Mouse (Mus musculus) frontal cortex, postnatal 14 days (tissue): ENCODE measurements around the gene Fgf5.
A peak's percentile ranks its signal among the peaks of the same experiment; 100 is the strongest.

Experiments used
- DNase-seq, 2 experiments: peaks; one replicate each; pipeline ENCODE4 v3.0.0; 2022; ENCODE audit warnings: low spot score in 2 of 2

Gene Fgf5

DNA sequence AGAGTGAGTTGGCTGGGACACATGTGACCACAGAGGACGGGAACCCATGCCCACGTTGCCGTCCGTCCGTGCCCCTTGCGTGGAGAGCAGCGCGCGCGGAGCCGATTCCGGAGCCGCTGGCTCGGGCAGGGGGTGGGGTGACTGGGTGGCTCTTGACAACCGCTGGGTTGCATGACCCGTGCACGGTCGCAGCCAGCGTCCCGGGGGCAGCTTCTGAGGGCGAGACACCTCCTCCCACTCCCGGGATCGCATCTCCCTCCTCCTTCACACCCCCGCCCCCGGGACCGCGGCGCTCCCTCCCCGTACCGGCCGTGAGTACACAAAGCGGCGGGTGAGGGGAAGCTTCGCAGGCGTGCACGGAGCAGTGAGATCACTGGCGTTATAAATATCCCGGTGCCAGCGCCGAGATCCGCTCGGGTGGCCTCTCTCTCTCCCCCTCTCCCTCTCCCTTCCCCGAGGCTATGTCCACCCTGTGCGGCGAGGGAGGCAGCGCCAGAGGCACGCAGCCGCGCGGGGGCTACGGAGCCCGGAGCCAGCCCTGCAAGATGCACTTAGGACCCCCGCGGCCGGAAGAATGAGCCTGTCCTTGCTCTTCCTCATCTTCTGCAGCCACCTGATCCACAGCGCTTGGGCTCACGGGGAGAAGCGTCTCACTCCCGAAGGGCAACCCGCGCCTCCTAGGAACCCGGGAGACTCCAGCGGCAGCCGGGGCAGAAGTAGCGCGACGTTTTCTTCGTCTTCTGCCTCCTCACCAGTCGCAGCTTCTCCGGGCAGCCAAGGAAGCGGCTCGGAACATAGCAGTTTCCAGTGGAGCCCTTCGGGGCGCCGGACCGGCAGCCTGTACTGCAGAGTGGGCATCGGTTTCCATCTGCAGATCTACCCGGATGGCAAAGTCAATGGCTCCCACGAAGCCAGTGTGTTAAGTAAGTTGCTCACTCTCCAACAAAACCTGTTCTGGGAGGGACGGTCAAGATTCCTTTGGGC, at the start of gene Fgf5:
Gene Fgf5, plus strand, starts transcription at position 347 of the 984 bp plus-strand sequence.
- DNase-seq = peak; percentile 15 to 31

DNA sequence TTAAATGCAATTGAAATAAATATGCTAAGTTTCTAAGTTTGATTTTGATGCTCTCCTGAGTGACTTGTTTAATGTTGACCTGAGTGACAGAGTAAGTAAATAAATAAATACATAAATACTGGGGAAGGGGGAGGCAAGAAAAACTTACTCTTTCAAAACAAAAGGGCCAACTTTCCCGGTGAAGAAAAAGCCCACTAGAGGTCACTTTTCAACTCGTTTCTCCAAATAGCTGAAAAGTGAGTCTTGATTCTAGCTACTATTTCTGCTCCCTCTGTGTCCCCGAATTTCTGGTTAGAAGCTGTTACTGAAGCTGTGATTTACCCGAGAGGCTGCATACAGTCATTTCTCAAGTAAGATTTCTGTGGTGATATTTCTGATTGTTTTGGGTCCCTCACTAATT, 41.5 kb upstream of the Fgf5 start:
- DNase-seq = no peak

DNA sequence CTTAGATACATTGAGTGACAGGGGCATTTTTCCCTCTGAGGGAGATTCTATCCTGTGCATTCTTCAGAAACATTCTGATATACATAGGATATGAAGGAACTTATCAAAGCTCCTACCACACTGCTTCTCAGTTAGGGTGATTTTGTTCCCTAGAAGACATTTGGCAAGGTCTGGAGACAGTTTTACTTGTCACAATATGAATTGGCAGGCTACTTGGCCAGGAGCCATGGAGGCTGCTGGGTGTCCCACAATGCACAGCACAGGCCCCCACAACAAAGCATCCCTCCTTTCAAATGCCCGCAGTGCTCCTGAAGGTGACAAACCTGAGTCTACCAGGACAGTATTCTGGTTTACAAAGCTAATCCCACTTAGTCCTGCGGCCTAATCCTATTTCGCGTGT, 32.0 kb upstream of the Fgf5 start:
- DNase-seq = no peak

DNA sequence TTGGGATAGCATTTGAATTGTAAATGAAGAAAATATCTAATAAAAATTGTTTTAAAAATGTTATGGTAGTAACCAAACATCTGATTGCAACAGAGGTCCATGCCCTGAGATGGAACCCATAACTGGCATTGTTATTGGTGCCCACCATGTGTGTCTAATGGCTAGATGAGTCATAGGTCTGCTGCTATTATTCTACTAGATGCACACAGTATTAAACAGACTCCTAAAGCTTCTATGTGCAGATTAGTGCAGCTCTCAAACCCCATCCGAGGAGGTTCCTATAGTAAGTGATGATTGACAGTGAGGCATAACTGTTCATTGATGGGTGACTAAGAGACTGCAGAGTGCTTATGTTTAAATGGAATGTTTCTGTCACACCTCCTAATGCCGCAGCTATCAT, 27.3 kb upstream of the Fgf5 start:
- no peak for DNase-seq

DNA sequence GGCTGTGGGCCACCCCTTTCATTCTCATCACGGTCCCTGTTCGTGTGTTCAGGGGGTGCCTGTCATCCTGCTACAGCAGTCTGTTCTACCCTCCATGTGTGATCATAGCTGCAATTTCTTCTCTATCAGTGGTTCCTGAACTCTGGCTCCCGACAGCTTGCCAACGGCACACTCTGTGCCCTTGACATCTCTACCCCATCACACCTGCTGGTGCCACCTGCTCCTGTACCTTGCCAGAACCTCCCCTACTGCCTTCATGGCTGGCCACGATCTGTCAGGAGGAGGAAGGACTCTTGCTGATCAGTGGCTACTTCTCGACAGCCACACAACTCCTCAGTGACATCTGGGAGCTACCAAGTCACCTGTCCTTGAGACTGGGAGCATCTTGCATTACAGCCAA, 24.5 kb upstream of the Fgf5 start:
- no peak for DNase-seq

DNA sequence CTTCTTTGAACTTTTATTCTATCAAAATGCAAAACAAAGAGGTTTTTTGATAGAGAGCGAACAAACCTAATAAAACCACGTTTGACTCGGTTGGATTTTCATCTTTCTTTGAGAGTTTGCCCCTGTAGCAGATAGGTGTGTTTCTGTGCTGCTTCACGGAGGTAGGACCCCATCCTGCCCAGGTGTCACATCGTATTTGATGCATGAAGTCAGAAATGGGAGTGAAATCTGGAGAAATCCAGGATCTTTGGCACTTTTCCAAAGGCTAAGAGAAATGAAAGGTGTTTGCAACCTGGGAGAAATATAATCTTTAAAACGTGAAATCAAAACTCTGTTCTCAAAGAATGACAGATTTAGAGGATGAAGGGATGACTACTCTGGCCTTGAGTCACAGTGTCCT, 15.5 kb upstream of the Fgf5 start:
- DNase-seq = no peak

DNA sequence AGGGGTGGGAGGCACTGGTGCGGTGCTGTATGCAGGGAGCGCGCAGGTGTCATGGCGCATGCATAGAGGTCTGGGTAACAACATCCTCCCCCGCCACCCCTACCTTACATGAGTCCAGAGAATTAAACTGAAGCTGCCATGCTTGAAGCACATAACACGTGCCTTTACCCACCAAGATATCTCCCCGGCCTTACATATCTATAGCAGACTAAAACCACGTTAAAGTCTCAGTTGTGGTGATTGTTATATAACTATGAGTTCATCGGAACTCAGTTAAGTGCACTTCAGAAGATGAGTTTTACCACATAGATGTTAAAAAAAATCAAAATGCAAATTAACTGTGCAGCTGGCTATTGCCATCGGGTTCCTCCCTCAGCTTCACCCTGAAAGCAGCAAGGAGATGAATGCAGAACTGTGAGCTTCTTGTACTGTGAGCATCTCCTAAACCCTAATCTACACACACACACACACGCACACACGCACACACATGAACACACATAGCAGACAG, 12.6 kb upstream of the Fgf5 start:
- DNase-seq = no peak

DNA sequence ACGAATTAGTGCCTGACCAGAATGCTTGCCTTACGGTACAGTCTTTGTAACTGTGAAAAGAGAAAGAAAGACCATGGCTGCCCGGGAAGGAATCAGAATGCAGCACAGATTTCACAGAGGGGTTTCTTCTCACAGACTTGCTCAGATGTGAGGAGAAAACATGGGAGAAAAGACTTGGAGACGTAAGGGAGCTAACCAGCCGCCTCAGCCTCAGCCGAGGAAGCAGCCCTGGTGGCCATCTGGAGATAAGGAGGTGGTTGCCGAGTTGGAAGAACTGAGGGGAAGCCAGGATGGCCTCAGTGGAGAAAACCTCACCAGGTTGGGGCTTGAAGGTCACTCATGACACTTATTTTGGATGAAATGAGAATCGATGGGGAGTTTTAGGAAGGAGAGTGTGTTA, 8.7 kb upstream of the Fgf5 start:
- DNase-seq = peak in 1 of 2 experiments; percentile 13

DNA sequence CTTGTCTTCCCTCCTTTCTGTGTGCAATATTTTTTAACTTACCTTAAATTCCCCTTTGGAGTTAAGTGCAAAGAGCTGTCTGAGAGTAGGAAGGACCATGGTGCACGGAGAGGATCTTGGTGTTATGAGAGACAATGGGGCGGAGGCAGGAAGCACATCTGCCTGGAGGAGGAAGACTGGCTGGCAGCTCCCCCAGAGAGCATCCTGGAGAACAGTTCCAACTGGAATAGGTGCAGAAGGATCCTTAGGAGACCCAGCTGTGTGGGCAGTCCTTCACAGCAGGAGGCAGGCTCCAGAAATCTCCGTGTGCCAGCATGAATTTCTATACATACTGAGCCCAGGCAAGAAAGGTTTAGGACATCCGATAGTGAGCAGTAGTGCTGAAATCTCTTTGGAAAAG, 8.0 kb upstream of the Fgf5 start:
- no peak for DNase-seq

DNA sequence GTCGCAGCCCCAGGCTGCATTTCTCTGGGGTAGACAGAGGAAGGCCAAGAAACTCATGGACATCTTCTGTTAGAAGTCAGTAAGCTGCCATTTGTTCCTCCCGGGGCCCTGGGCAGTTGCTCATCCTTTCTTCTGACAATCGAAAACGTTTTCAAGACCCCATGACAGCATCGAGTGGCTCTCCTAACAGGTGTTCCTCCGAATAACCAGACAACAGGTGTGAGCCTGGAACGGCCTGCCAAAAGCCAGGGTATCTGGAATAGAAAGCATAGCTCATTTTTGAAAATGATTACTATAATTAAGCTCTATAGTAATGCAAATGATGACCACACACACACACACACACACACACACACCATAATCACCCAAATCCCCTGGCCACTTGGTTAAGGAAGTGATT, 7.2 kb upstream of the Fgf5 start:
- no peak for DNase-seq

DNA sequence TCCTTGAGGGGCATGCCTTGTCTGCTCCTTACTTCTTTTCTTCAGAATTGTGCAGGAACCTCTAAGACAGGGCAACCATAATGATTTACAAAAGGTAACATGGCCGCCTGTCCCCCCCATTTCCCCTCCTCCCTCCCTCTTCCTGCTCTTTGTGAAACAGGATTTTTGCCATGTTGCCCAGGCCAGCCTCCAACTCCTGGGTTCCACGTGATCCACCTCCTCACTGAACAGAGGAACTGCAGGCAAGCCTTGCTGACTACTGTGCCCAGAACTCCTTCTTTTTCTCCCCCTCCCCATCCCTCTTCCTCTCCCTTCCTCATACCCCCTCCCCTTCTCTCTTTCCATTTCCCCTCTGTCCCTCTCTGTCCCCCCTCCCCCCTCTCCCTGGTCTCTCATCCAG, 6.5 kb upstream of the Fgf5 start:
- no peak for DNase-seq

DNA sequence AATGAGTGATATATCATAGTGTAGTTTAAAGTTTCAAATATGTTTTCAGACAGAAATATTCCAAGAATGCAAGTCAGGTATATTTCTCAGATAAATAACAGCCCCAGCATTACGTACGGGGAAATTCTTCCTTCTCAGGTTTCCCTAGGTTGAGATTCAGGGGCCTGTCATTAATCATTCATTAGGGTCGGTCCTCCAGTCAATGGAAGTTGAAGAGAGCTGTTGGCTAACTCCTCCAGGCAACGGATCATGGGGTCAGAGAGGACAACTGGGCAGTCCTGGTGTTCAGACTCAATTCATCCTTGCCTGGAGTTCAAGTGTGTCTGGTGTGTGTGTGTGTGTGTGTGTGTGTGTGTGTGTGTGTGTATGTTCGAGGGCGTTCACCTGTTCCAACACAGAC, 837 bp upstream of the Fgf5 start:
- DNase-seq = no peak

DNA sequence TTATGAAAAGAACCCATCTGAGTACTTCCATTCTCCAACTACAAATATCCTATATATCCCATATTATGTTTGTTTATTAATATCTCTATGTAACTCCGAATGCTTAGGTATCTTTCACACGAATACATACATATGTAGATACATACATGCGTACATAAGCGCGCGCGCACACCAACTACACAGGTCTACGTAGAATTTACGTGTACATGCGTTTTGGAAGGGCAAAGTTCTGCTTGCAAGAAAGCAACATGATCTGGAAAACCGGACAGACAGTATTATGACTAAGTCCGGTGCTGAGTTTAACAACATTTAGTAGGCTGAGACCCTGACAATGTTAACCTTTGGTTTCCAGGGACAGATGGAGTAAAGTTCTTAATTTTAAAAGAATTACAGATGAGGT, 1.2 kb downstream of the Fgf5 start:
- no peak for DNase-seq

DNA sequence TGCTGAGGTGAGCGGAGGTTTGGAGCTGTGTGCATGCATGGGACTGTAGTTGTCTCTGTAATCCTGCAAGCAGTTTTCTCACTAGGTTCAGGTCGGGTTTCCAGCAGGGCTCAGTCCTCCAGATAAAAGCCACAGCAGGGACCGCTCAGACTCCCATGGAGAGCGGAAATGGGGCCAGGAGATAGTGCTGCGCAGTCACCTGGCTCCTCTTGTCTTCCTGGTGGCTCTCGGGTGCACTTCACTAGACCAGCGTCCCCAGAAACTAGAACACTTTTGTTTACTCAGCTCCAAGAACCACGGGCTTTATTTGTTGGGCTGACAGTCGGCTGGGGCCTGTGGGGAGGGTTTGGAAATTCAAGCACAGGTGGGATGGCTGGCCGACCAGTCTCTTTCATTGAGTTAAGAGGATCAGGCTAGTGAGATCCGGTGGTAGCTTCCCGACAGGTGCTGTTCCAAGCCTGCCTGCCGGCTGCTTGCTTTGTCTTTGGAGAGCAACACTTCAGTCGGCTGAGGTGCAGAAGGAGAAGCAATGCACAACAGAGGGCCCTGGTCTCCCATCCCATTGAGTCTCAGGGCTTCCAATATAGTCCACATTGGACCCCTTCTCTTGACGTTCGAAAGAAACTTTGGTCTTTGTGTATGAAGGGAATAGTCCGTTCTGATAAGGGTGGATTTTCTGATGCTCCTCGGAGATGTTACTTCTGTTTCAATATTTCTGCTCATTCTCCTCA, 1.9 kb downstream of the Fgf5 start:
- DNase-seq = no peak

DNA sequence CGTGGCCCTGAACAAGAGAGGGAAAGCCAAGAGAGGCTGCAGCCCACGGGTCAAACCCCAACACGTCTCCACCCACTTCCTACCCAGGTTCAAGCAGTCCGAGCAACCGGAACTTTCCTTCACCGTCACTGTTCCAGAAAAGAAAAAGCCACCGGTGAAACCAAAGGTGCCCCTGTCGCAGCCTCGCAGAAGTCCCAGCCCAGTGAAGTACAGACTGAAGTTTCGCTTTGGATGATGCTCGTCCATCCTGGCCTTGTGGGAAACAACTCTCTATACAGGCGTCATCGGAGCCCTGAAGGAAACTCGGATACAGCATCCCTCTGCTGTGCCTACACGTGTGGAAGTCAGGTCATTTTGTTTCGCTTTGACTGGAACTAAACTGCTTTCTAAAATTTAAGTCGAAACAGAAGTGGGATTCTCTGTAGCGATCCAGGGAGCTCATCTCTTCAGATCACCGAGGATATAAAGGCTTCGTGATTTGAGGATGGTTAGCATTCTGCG, 21.4 kb downstream of the Fgf5 start:
- DNase-seq = no peak

DNA sequence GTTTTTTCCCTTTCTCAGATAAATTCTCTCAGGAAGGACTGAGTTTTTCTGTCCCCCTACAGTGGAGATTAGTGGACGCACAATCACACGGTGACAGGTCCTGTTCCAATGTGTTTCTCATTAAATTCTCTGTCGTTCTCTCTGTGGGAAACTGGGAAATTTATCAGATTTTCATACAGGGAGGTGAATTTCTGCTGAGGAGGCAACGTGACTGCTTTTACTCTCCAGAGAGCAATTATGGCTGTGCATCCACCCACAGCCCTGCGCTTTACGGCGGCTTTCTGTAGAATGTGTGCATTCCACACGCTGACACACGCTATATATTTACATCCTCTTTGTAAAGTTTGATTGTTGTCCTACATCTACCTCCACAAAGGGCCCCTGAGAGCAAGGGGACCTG, 28.0 kb downstream of the Fgf5 start:
- no peak for DNase-seq

DNA sequence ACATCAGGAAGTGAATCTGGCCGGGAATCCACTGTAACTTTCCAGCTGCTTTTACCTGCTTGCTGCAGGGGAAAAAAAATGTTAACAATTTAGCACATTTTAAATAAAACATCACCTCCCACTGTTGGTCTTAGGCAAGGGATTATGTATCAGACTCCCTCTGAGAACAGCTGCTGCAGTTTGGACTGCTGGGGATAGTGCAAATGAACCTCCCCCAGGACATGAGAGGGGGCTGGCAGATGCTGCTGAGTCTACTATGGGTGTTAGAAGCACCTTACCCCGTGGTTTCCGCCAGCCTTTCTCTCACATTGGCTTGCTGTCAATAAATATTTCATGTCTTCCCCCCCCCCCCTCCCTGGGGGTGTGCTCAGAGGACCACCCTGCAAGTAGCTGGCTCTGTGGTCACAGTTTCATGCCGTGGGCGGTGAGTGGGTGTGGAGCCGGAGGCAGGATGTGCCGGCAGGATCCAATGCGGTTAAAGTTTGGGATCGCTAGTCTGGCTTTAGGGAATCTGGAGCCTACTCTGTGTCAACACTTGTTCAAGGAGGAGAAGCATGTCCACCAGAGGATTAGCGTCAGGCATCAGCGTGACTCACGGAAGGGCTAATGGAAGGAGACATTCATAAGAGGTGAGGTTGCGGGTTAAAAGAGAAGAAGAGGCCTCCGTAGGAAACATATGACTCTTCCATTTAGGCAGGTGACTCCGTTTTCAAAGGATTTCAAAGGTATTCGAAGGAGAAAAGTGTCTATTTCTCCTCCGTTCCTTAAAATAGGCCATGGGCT, 29.9 kb downstream of the Fgf5 start:
- DNase-seq = no peak

DNA sequence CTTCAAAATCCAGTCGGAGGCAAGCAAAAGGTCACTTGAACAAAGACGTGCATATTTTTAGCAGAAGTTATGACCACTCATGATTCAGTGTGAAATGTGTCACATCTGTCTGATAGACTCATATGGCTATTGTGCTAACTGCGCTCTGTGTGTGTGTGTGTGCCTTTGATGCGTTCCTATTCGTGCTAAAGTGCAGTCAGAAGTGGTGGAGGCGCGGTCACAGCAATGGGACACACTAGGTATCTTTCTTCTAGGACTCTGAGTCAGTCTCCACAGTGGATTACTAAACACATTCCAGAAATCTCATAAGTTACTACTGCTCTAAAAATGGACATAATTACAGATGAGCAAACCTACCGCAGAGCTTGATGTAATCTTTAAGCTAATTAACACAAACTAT, 36.7 kb downstream of the Fgf5 start:
- DNase-seq = no peak

DNA sequence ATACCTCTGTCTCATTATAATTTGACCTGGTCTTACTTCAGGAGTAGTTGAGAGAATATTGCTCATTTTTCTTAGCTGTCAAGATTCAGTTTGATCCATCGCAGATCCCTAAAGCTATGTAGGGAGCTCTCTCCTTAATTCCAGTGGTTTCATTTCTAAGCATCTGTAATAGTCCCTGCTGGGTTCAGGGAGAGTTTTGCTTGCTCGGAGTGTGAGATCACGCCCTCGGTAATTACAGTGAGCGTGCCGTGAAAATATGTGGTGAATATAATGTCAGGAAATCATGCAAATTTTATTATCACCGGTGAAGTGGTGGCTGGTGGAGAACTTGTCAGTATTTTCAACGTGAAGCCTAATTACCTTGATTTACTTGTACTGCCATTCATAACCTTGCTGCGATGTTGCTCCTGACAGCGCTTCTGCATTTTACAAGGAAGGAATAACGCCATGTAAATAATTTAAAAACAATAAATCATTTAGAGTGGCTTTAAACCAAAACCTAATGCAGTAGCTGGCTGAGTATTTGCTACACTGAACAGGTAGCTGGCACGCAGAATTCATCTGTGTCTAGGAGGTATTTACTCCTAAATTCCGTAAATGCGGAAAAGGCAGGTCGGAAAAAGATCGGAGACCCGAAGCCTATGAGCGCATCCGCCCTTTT, 38.5 kb downstream of the Fgf5 start:
- DNase-seq = no peak

DNA sequence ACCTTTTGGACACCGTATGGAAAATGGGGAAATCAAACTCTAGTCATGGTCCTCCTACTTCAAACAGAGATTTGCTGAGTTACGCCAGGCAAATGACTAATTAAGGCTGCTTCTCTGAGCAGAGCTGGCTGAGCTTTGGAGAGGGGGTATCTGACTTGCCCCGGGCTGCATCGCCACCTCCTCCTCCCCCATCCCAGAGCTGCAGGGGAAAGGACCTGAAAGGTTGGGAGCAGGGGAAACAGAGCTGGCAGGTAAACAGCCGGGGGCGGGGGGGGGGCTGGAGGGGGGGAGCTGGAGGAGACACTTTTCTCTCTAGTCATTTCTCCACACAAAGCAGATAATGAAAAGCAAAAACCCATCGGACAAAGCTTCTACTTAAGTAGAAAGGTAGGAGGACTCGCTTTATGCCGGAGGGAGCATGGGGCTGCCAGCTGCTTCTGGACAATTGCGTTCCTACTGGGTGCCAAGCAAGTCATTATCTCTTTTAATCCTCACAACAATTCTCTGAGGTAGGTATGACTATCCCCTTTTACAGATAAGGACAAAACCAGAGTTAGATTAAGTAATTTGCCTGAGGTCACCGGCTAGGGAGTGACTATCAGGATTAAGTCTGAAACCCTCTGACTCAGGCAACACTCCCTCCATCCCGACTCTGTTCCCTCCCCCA, 39.2 kb downstream of the Fgf5 start:
- DNase-seq = no peak

DNA sequence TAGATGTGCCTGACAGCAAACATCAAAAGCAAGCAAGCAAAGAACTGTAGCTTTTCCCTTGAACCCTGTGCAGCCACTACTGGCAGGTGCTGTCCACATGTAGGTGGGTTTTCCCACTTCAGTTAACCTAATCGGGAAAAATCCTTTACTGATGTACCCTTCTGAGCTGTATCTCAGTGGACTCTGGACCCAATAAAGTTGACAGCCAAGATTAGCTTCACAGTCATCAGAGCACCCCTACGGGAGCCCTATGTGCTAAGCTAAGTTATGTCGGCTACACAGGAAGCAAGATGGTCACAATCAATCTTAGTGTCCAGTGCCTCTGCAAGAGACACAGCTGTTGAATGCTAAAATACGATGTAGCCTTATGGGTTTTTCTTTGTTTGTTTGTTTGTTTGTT, 46.1 kb downstream of the Fgf5 start:
- no peak for DNase-seq
